Mouse (Mus musculus) stomach, embryonic 16.5 days (tissue): ENCODE results near the gene Ddx41. TPM values are rescaled to one million over a fixed set of nuclear protein-coding genes. Genes with fewer than 3 reads are reported as not detected.
A peak's percentile ranks its signal among the peaks of the same experiment; 100 is the strongest.
"Not testable (repeated sequence)": the region's sequence is repeated elsewhere in the genome, so short reads cannot be mapped to it uniquely, and the experiment has no call there.

ENCODE experiments used
- ATAC-seq: fragments of 200-750 bp; cut with Nextera tagmentation; 2 replicates; pipeline ENCODE4 v1.8.0; 2017; ENCODE audit warnings: moderate number of reproducible peaks, moderate TSS enrichment; ENCODE audit not compliant: insufficient read depth, low FRiP score
- H3K27ac ChIP-seq: fragments of 300-500 bp; sonication (generic); 2 replicates; pipeline ENCODE4 v1.5.1; 2014; ENCODE audit warnings: low read length
- H3K27me3 ChIP-seq: fragments of 300-500 bp; sonication (generic); 2 replicates; pipeline ENCODE4 v1.6.1; 2014; ENCODE audit warnings: low read length, control low read depth, mixed read lengths; ENCODE audit not compliant: control insufficient read depth, insufficient read depth
- H3K36me3 ChIP-seq: fragments of 300-500 bp; sonication (generic); 2 replicates; pipeline ENCODE4 v1.6.1; 2014; ENCODE audit warnings: low read length; ENCODE audit not compliant: control insufficient read depth, insufficient read depth
- H3K4me1 ChIP-seq: fragments of 300-500 bp; sonication (generic); 2 replicates; pipeline ENCODE4 v1.6.1; 2014; ENCODE audit warnings: low read length, control low read depth, mixed read lengths; ENCODE audit not compliant: control insufficient read depth, insufficient read depth
- H3K4me2 ChIP-seq: fragments of 300-500 bp; sonication (generic); 2 replicates; pipeline ENCODE4 v1.6.1; 2014; ENCODE audit warnings: low read depth, low read length, mixed read lengths
- H3K4me3 ChIP-seq: fragments of 300-500 bp; sonication (generic); replicated peaks from 2 replicates; pipeline ENCODE4 v1.5.1; 2014; ENCODE audit warnings: mild to moderate bottlenecking, low read length
- H3K9ac ChIP-seq: fragments of 300-500 bp; sonication (generic); 2 replicates; pipeline ENCODE4 v1.6.1; 2014; ENCODE audit warnings: low read length
- H3K9me3 ChIP-seq: fragments of 300-500 bp; sonication (generic); replicated peaks from 2 replicates; pipeline ENCODE4 v1.6.1; 2016; ENCODE audit warnings: low read length, control low read depth; ENCODE audit not compliant: control insufficient read depth
- WGBS: fragments of 180-500 bp; shearing (Covaris S2); extraction: QIAGEN DNeasy Blood & Tissue Kit; methylation state at CpG from one replicate; pipeline ENCODE4 v1.1.7; 2014; 5-methylcytosine and 5-hydroxymethylcytosine counted together
- polyA plus RNA-seq: library from polyadenylated mRNA; unstranded; fragments of >200 nt; fragmentation: Nextera tagmentation; extraction: Ambion mirVana; gene quantifications from 2 replicates; pipeline ENCODE4 v1.2.1, GENCODE M21; 2015

The Ddx41 gene
- polyA plus RNA-seq, 1 experiment from 2014 or later = 52.5 TPM

GRCm38 (mm10) chr13:55570286-55570973, 34.0 kb upstream of the Ddx41 start:
- H3K9ac ChIP-seq = peak overlapping the region; percentile 95
- no peaks in the 10 kb centered on the region for H3K36me3 ChIP-seq
- WGBS = under 1% methylated on average over 47 of the region's 47 CpGs
- H3K4me1 ChIP-seq = peaks cover 15% of the 10 kb centered on the region
- peak overlapping the region; percentile 96 for H3K4me2 ChIP-seq
- peak overlapping the region; percentile 94 for H3K4me3 ChIP-seq
- peak overlapping the region; percentile 91 for H3K27ac ChIP-seq
- no peaks in the 10 kb centered on the region for H3K27me3 ChIP-seq
- ATAC-seq = peak; percentile 70
- no peaks in the 10 kb centered on the region for H3K9me3 ChIP-seq

DNA sequence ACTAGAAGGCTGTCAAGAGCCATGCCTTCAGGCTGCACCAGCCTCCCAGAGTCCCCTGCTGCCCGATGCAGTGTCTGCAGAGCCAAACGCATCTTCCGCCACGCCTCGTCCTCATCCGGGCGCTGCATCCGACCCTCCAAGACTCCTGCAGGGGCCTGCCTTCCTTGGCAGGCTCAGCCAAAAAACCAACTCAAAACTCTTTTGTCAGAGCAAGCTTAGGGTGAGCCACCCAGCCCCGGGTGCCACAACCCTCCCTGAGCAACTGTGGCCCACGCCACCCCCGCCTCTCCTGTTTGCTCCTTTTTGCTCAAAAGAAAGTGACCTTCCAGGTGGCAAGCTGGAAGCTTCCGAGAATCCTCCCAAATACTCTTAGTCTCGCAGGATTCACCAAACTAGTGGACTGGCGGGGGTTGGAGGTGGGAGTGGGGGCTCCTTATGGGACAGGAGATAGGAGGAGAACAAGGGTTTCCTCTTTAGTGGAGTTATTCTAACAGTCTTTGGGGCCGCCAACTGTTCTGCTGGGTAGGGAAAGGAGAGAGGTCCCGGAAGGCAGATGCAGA, 33.3 kb upstream of the Ddx41 start:
- WGBS = 7% methylated on average over 16 of the region's 16 CpGs
- ATAC-seq = no peak; the same call in 1 of the 2 replicates
- Histone ChIP-seq H3K9ac (peak overlapping the region; percentile 95), H3K27ac (peak overlapping the region; percentile 91), H3K4me3 (peak overlapping the region; percentile 94), H3K36me3 (no peaks in the 10 kb centered on the region), H3K4me1 (peaks cover 15% of the 10 kb centered on the region), H3K4me2 (peak overlapping the region; percentile 96), H3K9me3 (no peaks in the 10 kb centered on the region), H3K27me3 (no peaks in the 10 kb centered on the region)

- WGBS = 83% methylated on average over 4 of the region's 4 CpGs
- H3K9ac ChIP-seq, H3K4me3 ChIP-seq, H3K27me3 ChIP-seq, H3K27ac ChIP-seq, ATAC-seq, H3K9me3 ChIP-seq, H3K36me3 ChIP-seq, H3K4me2 ChIP-seq: not testable (repeated sequence)
- H3K4me1 ChIP-seq = peaks cover 15% of the 10 kb centered on the region
Measured at GRCm38 (mm10) chr13:55568524-55568923, 32.1 kb upstream of the Ddx41 start.

GRCm38 (mm10) chr13:55567949-55568348, 31.5 kb upstream of the Ddx41 start:
- WGBS = 89% methylated on average over 2 of the region's 2 CpGs
- ATAC-seq = no peak

GRCm38 (mm10) chr13:55567001-55567400, 30.5 kb upstream of the Ddx41 start:
- no peak overlapping the region for H3K9ac ChIP-seq
- H3K9me3 ChIP-seq = no peaks in the 10 kb centered on the region
- ATAC-seq = no peak
- peaks cover 12% of the 10 kb centered on the region for H3K4me1 ChIP-seq
- no peaks in the 10 kb centered on the region for H3K36me3 ChIP-seq
- H3K4me3 ChIP-seq = no peak overlapping the region
- no peak overlapping the region for H3K27ac ChIP-seq
- H3K4me2 ChIP-seq = no peak overlapping the region
- no peaks in the 10 kb centered on the region for H3K27me3 ChIP-seq
- WGBS = 79% methylated on average over 6 of the region's 6 CpGs

More at GRCm38 (mm10) chr13:55567949-55568348, 31.5 kb upstream of the Ddx41 start:
- H3K4me2 ChIP-seq = no peak overlapping the region
- H3K27ac ChIP-seq = no peak overlapping the region
- peaks cover 15% of the 10 kb centered on the region for H3K4me1 ChIP-seq
- H3K27me3 ChIP-seq = no peaks in the 10 kb centered on the region
- no peak overlapping the region for H3K4me3 ChIP-seq
- H3K9me3 ChIP-seq = no peaks in the 10 kb centered on the region
- no peak overlapping the region for H3K9ac ChIP-seq
- no peaks in the 10 kb centered on the region for H3K36me3 ChIP-seq

DNA sequence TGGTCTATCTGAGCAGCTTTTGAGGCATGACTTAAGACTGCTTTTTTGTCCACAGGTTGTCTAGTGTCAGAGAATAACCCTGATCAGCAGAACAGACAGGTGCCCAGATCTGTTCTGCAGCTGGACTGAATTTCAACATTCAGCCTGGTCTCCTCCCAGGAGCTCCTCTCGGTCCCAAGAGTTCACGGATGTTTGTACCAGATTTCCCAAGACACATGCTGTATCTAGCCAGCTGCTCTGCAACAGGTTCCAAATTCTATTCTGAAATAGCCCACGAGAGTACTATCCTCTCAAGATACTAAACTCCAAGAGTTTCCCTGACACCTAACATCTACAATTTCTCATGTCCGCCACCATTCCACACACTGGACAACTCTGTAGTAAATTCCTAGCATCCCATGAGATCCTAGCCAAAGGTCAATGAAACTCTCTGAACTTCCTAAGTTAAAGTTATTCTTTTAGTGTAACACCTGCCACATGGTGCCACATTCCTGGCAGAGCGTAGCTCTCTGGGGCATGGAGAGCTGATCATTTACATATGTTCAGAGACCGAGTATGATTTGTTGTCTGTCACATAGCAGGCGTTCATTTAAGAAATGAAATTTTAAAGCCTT, 26.9 kb upstream of the Ddx41 start:
- H3K36me3 ChIP-seq = no peaks in the 10 kb centered on the region
- H3K9me3 ChIP-seq = no peaks in the 10 kb centered on the region
- no peaks in the 10 kb centered on the region for H3K27me3 ChIP-seq
- WGBS = 81% methylated on average over 7 of the region's 7 CpGs
- H3K4me2 ChIP-seq = no peak overlapping the region
- no peaks in the 10 kb centered on the region for H3K4me1 ChIP-seq
- no peak overlapping the region for H3K4me3 ChIP-seq
- H3K27ac ChIP-seq = no peak overlapping the region
- H3K9ac ChIP-seq = no peak overlapping the region
- ATAC-seq = no peak

DNA sequence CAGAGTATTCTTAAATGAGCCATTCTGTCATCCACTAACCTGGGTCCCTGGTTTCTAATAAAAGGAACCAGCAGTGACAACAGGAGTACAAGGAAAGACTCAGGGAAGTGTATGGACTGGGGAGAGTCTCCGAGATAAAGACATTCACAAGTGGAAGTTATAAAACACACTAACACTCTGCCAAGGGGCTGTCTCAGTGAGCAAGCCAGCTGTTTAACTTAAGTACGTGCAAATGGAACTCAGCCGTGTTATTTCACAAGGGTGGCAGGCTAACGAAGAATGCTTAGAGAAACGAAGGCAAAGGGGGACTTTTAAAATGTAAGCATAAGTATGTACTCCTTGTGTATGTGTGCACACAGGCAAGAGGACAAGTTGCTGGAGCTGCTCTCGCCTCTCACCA, 21.0 kb upstream of the Ddx41 start:
- H3K36me3 ChIP-seq = peaks cover 3% of the 10 kb centered on the region; the same call in 1 of the 2 replicates
- H3K4me1 ChIP-seq = no peaks in the 10 kb centered on the region
- no peak overlapping the region for H3K9ac ChIP-seq
- 65% methylated on average over 6 of the region's 6 CpGs for WGBS
- H3K27ac ChIP-seq = no peak overlapping the region
- no peaks in the 10 kb centered on the region for H3K9me3 ChIP-seq
- H3K27me3 ChIP-seq = no peaks in the 10 kb centered on the region
- no peak overlapping the region for H3K4me2 ChIP-seq
- H3K4me3 ChIP-seq = no peak overlapping the region
- ATAC-seq = no peak

DNA sequence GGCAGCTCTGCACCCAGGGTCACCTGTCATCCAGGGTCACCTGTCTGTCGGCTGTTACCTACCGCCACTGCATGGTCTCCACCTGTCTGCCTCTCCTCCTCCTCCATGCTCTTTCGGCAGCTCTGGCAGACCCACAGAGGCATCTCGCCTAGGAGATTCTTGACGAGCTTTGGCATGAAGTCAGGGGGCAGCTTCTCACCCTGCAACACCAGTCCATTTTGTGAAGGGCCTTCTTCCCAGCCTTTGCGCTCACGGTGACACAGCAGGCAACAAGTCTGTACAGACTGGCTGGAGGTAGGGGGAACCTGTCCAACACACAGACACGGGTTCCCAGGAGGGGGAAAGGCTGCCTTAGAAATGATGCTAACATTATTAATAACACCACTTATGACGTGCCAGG, 19.5 kb upstream of the Ddx41 start:
- peaks cover 5% of the 10 kb centered on the region; the same call in 1 of the 2 replicates for H3K36me3 ChIP-seq
- no peaks in the 10 kb centered on the region for H3K27me3 ChIP-seq
- H3K9ac ChIP-seq = no peak overlapping the region
- 84% methylated on average over 9 of the region's 9 CpGs for WGBS
- H3K4me1 ChIP-seq = no peaks in the 10 kb centered on the region
- H3K9me3 ChIP-seq = no peaks in the 10 kb centered on the region
- H3K4me3 ChIP-seq = no peak overlapping the region
- ATAC-seq = no peak
- no peak overlapping the region for H3K4me2 ChIP-seq
- no peak overlapping the region for H3K27ac ChIP-seq

GRCm38 (mm10) chr13:55549061-55549460, 12.6 kb upstream of the Ddx41 start:
- Histone ChIP-seq H3K4me1 (no peaks in the 10 kb centered on the region), H3K4me2 (no peak overlapping the region), H3K4me3 (no peak overlapping the region), H3K9ac (no peak overlapping the region), H3K27me3 (no peaks in the 10 kb centered on the region), H3K27ac (no peak overlapping the region), H3K9me3 (no peaks in the 10 kb centered on the region), H3K36me3 (peaks cover 14% of the 10 kb centered on the region; the same call in 1 of the 2 replicates)
- no peak for ATAC-seq
- 85% methylated on average over 15 of the region's 15 CpGs for WGBS
